8 mouse cellular contexts compared by ENCODE assay signal in the genomic region with DNA sequence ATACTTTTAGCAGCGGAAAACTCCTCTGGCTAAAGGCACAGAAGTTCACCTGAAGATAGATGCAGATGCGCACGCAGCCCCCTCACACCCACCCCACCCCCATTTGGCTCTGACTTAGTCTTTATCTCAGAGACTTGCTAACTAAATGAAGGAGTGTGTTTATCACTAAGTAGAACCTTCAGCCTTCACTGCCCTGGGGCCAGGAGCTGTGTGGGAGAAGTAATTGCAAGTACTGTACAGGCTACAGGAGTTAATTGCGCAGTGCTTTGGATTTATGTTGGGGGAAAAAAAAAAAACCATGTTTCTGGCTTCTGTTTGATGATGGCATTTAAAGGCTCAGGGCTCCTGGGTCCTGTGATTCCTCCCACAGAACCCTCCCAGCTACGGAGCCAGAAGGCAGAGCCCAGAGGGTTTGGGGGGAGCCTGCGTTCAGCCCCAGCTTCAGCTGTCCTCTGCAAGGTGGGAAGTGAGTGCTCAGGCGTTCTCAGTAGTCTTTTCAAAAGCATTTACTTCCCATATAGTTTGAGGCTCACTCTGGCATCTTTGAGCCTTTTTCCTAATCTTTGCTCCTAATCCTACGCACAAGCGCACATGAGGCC.
"Had no signal": no experiment of that assay in that cellular context is flagged by ENCODE, and none has a peak within 500 bp of the region (broad histone marks: within the 10 kb centered on the region; RNA-seq: fewer than 3 reads in every experiment).

No protein-coding gene starts in this region.

- H3K4me1 ChIP-seq: liver, embryonic 12.5 days; lung, embryonic 15.5 days; midbrain, embryonic 15.5 days; neural tube, embryonic 12.5 days had no signal

- H3K9ac ChIP-seq: liver, embryonic 12.5 days; lung, embryonic 15.5 days; midbrain, embryonic 15.5 days; neural tube, embryonic 12.5 days had no signal

- H3K4me3 ChIP-seq: liver, embryonic 12.5 days; lung, embryonic 15.5 days; megakaryocyte, embryonic 14.5 days; midbrain, embryonic 15.5 days; neural tube, embryonic 12.5 days had no signal

- H3K9me3 ChIP-seq: liver, embryonic 12.5 days; lung, embryonic 15.5 days; midbrain, embryonic 15.5 days; neural tube, embryonic 12.5 days had no signal

- H3K27ac ChIP-seq: liver, embryonic 12.5 days; lung, embryonic 15.5 days; macrophage; midbrain, embryonic 15.5 days; neural tube, embryonic 12.5 days had no signal

- ATAC-seq: intestine, embryonic 16.5 days; liver, embryonic 12.5 days; midbrain, embryonic 15.5 days had no signal

- H3K36me3 ChIP-seq: liver, embryonic 12.5 days; lung, embryonic 15.5 days; midbrain, embryonic 15.5 days; neural tube, embryonic 12.5 days had no signal

- H3K4me2 ChIP-seq: liver, embryonic 12.5 days; lung, embryonic 15.5 days; midbrain, embryonic 11.5 days; midbrain, embryonic 15.5 days; neural tube, embryonic 12.5 days had no signal

- H3K27me3 ChIP-seq: lung, embryonic 15.5 days; midbrain, embryonic 15.5 days; neural tube, embryonic 12.5 days had no signal
